Mouse (Mus musculus): Measurements from ENCODE around the gene Adcy3.

The Adcy3 gene

GRCm38 (mm10) chr12:4243805-4244204 lies 110.9 kb downstream of the Adcy3 start:
- DNase-seq (ENCODE audit: low spot score in 2 of 2) = no peak

GRCm38 (mm10) chr12:4245742-4246141 lies 112.8 kb downstream of the Adcy3 start:
- no peak for DNase-seq (ENCODE audit: low spot score in 2 of 2)

GRCm38 (mm10) chr12:4249786-4250185 lies 116.9 kb downstream of the Adcy3 start:
- no peak for DNase-seq (ENCODE audit: low spot score in 2 of 2)

DNA sequence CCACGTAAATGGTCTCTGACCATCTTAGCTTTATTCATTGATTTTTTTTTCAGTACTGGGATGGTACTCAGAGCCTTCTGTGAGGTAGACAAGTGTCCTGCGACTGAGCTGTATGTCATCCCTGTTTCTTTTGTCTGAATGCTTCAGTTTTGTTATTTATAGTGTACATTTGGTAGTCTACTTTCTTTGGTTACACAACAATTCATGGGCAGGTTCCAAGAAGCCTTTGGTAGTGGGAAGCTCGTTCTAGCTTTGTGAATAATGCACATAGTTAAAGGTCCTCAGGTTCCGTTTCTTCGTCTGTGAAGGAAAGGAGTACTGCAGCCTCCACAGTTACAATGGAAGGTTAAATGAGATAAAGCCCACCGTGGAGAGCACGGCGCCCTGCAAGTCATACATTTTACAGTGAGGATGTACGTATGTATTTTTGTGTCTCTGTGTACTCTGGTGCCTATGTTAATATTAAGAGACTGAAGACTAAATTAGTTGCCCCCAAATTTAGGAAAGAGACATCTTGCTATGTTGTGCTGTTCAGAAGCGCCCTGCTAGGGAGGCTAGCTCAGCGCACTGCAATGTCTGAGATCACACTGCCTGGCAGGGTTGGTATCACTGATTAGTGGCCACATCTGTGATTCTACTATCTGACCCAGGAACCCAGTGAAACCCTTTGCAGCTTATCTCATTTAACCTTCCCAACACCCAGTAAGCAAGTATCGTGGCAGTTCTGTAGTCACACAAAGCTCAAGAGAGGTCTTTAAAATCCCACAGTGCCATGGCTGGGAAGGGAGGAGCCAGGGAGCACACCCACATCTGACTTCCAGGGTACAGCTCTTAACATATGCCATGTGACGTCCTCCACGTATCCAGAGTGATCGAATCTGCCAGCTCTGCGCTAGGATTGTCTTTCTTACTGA lies 120.1 kb downstream of the Adcy3 start:
- DNase-seq (ENCODE audit: low spot score in 2 of 2) = no peak
